Mouse (Mus musculus) gastrocnemius, adult 2 months (tissue): ENCODE data around the gene Gm3045. TPM values are rescaled to one million over a fixed set of nuclear protein-coding genes. Genes with fewer than 3 reads are reported as not detected.
A peak's percentile ranks its signal among the peaks of the same experiment; 100 is the strongest.

Experiments
- DNase-seq: peaks from one replicate; pipeline ENCODE4 v3.0.0; 2022
- H3K27ac ChIP-seq: fragments of 200-600 bp; 2 replicates; pipeline ENCODE4 v1.8.1; 2022; ENCODE audit warnings: mild to moderate bottlenecking
- H3K4me3 ChIP-seq: fragments of 200-600 bp; 2 replicates; pipeline ENCODE4 v1.8.1; 2022; ENCODE audit warnings: mild to moderate bottlenecking, moderate library complexity
- CTCF ChIP-seq: fragments of 200-600 bp; IDR thresholded peaks from 2 replicates; pipeline ENCODE4 v1.8.1; 2022; ENCODE audit warnings: antibody characterized with exemption, mild to moderate bottlenecking, moderate library complexity
- intact Hi-C: fragments of 180-260 bp; cut with DNase I; formaldehyde crosslinking; loops from one replicate; pipeline ENCODE4 v1.15.1; 2025
- total RNA-seq, 2 experiments: library from RNA; stranded (reverse); gene quantifications; 2 replicates each; pipeline ENCODE4 v1.2.3; 2021

Gm3045 gene
- total RNA-seq, 2 experiments from 2014 or later = not detected

GRCm38 (mm10) chr13:56419538-56419937, 6.9 kb upstream of the Gm3045 start:
- no peak for DNase-seq
- no peak for TF ChIP-seq CTCF
- H3K4me3 ChIP-seq = no peak overlapping the region
- H3K27ac ChIP-seq = no peak overlapping the region
- intact Hi-C loops = no loop called here

- H3K4me3 ChIP-seq = peak overlapping the region; percentile 34; the same call in 1 of the 2 replicates
- TF ChIP-seq CTCF = peak; percentile 81
- intact Hi-C loops = loop anchor here (1.0 to 5.0 kb wide), 2 partner anchors 95 to 143 kb away; no protein-coding TSS in a partner anchor
- peak; percentile 73 for DNase-seq
- H3K27ac ChIP-seq = no peak overlapping the region
Observed at GRCm38 (mm10) chr13:56422072-56422723, 4.2 kb upstream of the Gm3045 start.

GRCm38 (mm10) chr13:56425931-56426330, 463 bp upstream of the Gm3045 start:
- no peak overlapping the region for H3K27ac ChIP-seq
- no peak for DNase-seq
- intact Hi-C loops = loop anchor here (5.0 kb wide), 1 partner anchor 229 kb away; no protein-coding TSS in a partner anchor
- no peak for TF ChIP-seq CTCF
- H3K4me3 ChIP-seq = no peak overlapping the region

- peak; percentile 82 for DNase-seq
Observed at GRCm38 (mm10) chr13:56428724-56429500, 2.5 kb downstream of the Gm3045 start.

GRCm38 (mm10) chr13:56432496-56432895, 6.1 kb downstream of the Gm3045 start:
- Histone ChIP-seq H3K4me3 (no peak overlapping the region), H3K27ac (no peak overlapping the region)
- DNase-seq = no peak
- no peak for TF ChIP-seq CTCF
- intact Hi-C loops = loop anchor here (10.0 kb wide), 1 partner anchor 268 kb away; no protein-coding TSS in a partner anchor

More at GRCm38 (mm10) chr13:56428724-56429500, 2.5 kb downstream of the Gm3045 start:
- intact Hi-C loops = loop anchor here (2.0 to 5.0 kb wide), 2 partner anchors 150 to 232 kb away; no protein-coding TSS in a partner anchor
- Histone ChIP-seq H3K27ac (no peak overlapping the region), H3K4me3 (no peak overlapping the region)
- TF ChIP-seq CTCF = peak; percentile 81

- TF ChIP-seq CTCF = peak; percentile 69
- peak; percentile 53 for DNase-seq
- Histone ChIP-seq H3K4me3 (no peak overlapping the region), H3K27ac (no peak overlapping the region)
- intact Hi-C loops = loop anchor here (10.0 kb wide), 1 partner anchor 269 kb away; no protein-coding TSS in a partner anchor
Observed at GRCm38 (mm10) chr13:56433466-56433865, 7.1 kb downstream of the Gm3045 start.

GRCm38 (mm10) chr13:56434311-56434751, 7.9 kb downstream of the Gm3045 start:
- intact Hi-C loops = loop anchor here (10.0 kb wide), 1 partner anchor 270 kb away; no protein-coding TSS in a partner anchor
- Histone ChIP-seq H3K4me3 (no peak overlapping the region), H3K27ac (no peak overlapping the region)
- peak; percentile 31 for DNase-seq
- TF ChIP-seq CTCF = no peak

GRCm38 (mm10) chr13:56435615-56436287, 9.4 kb downstream of the Gm3045 start:
- no peak for TF ChIP-seq CTCF
- Histone ChIP-seq H3K27ac (no peak overlapping the region), H3K4me3 (no peak overlapping the region)
- intact Hi-C loops = loop anchor here (10.0 kb wide), 1 partner anchor 271 kb away; no protein-coding TSS in a partner anchor
- DNase-seq = no peak

GRCm38 (mm10) chr13:56438211-56439075, 12.0 kb downstream of the Gm3045 start, which contains the start of gene Slc25a48:
Slc25a48 (plus strand) TSS chr13:56438355.
- intact Hi-C loops = loop anchor here (10.0 kb wide), 1 partner anchor 274 kb away; no protein-coding TSS in a partner anchor
- no peak for TF ChIP-seq CTCF
- peak; percentile 71 for DNase-seq
- no peak within 1 kb of the TSS for H3K27ac ChIP-seq
- peak within 1 kb of the TSS; percentile 61 for H3K4me3 ChIP-seq

- Histone ChIP-seq H3K27ac (no peak overlapping the region), H3K4me3 (no peak overlapping the region)
- DNase-seq = no peak
- no peak for TF ChIP-seq CTCF
- intact Hi-C loops = no loop called here
Observed at GRCm38 (mm10) chr13:56443411-56443810, 17.0 kb downstream of the Gm3045 start.

GRCm38 (mm10) chr13:56444112-56444511, 17.7 kb downstream of the Gm3045 start:
- no peak for TF ChIP-seq CTCF
- DNase-seq = no peak
- Histone ChIP-seq H3K4me3 (no peak overlapping the region), H3K27ac (no peak overlapping the region)
- intact Hi-C loops = no loop called here
